Mouse (Mus musculus): ENCODE results near the gene Olfr730. TPM values are rescaled to one million over a fixed set of nuclear protein-coding genes. Genes with fewer than 3 reads are reported as not detected.

Olfr730 gene
- not detected for polyA plus RNA-seq (2017; shearing (Covaris generic))

DNA sequence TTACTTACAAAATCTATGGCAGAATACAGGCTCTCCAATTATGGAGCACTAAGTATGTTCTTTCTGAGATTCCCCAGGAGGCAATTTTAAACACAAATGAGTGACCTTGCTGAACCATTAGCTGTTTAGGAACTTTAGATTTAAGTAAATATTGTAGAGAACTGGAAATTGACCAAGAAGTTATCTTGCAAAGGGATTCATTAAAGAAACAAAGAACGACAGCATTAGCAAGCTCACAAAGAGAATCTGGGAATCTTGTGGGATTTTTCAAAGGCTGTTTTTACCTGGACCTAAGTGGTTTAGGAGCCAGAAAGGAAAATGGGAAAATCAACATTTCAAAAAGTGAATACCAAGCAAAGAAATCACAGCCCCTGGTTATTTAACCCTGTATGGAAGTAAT lies at the start of gene Olfr730:
Gene Olfr730 (minus strand): TSS at position 101 of the 400 bp plus-strand sequence.

GRCm38 (mm10) chr14:50152810-50153209 lies 35.2 kb downstream of the Olfr730 start, which contains the start of gene Olfr729:
Olfr729 (minus strand) TSS chr14:50152910.

GRCm38 (mm10) chr14:50142580-50142979 lies 45.4 kb downstream of the Olfr730 start, which contains the start of gene Olfr728:
Olfr728 (minus strand) TSS chr14:50142680.

Other genes with a start within 250 kb of the Olfr730 start
- gene Olfr724, start 224.9 kb downstream of the Olfr730 start, polyA plus RNA-seq (2017; shearing (Covaris generic)), result not detected
- not detected for gene Olfr725, start 147.8 kb downstream of the Olfr730 start, polyA plus RNA-seq (2017; shearing (Covaris generic))
- under 1 TPM in 1 of 2 experiments, not detected in 1; 0.14 TPM for gene Olfr726, start 97.2 kb downstream of the Olfr730 start, polyA plus RNA-seq (2017; shearing (Covaris generic))
- under 1 TPM in 1 of 2 experiments, not detected in 1; 0.06 TPM for gene Olfr727, start 65.0 kb downstream of the Olfr730 start, polyA plus RNA-seq (2017; shearing (Covaris generic))
- not detected for gene Olfr728, start 45.5 kb downstream of the Olfr730 start, polyA plus RNA-seq (2017; shearing (Covaris generic))
- under 1 TPM in 1 of 2 experiments, not detected in 1; 0.18 TPM for gene Olfr729, start 35.3 kb downstream of the Olfr730 start, polyA plus RNA-seq (2017; shearing (Covaris generic))
- gene Olfr731, start 53.7 kb upstream of the Olfr730 start, polyA plus RNA-seq (2017; shearing (Covaris generic)), result under 1 TPM; 0.04 to 0.08 TPM
- gene Olfr732, start 96.0 kb upstream of the Olfr730 start, polyA plus RNA-seq (2017; shearing (Covaris generic)), result under 1 TPM in 1 of 2 experiments, not detected in 1; 0.17 TPM
- gene Olfr733, start 113.3 kb upstream of the Olfr730 start, polyA plus RNA-seq (2017; shearing (Covaris generic)), result under 1 TPM in 1 of 2 experiments, not detected in 1; 0.06 TPM
- gene Olfr734, start 138.6 kb upstream of the Olfr730 start, polyA plus RNA-seq (2017; shearing (Covaris generic)), result not detected
- gene Olfr735, start 160.7 kb upstream of the Olfr730 start, polyA plus RNA-seq (2017; shearing (Covaris generic)), result not detected
- gene Tlr11, start 169.7 kb upstream of the Olfr730 start, polyA plus RNA-seq (2017; shearing (Covaris generic)), result not detected
- not detected for gene Olfr736, start 193.0 kb upstream of the Olfr730 start, polyA plus RNA-seq (2017; shearing (Covaris generic))
- not detected for gene Olfr738, start 219.4 kb upstream of the Olfr730 start, polyA plus RNA-seq (2017; shearing (Covaris generic))
- not detected for gene Olfr739, start 230.4 kb upstream of the Olfr730 start, polyA plus RNA-seq (2017; shearing (Covaris generic))